Mouse (Mus musculus): Measurements from ENCODE around the gene Itpkb. TPM values are rescaled to one million over a fixed set of nuclear protein-coding genes. Genes with fewer than 3 reads are reported as not detected.
"Not testable (repeated sequence)": the region's sequence is repeated elsewhere in the genome, so short reads cannot be mapped to it uniquely, and the experiment has no call there.

Itpkb gene
- polyA plus RNA-seq, 1 experiment from 2014 or later, result 2.2 TPM

DNA sequence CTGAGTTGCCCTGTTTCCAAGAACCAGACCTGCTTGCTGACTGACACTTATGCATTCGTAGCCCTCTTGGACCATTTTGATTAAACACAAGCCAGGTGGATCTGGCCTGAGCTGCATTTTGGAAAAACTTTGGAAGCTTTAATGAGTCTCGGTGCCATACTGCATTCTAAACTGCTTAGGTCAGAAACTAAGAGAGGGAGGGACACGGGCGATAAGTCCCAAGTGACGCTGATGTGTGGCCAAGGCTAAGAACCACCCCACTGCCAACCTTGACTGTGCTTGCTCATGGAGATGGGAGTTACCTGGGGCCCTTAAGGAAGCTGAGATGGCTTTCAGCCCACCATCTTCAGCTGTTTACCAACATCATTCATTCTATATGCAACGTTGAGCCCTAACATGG is 55.0 kb downstream of the Itpkb start:
- no peak for DNase-seq (ENCODE audit: low spot score)
- Histone ChIP-seq H3K4me1 (peaks cover 27% of the 10 kb centered on the region), H3K4me3 (no peak overlapping the region), H3K9me3 (replicated peaks) (no peaks in the 10 kb centered on the region), H3K27me3 (ENCODE audit: low read depth, poor library complexity, severe bottlenecking) (no peaks in the 10 kb centered on the region), H3K27ac (replicated peaks) (no peak overlapping the region), H3K36me3 (no peaks in the 10 kb centered on the region)
- WGBS, result 91% methylated on average over 6 of the region's 6 CpGs

DNA sequence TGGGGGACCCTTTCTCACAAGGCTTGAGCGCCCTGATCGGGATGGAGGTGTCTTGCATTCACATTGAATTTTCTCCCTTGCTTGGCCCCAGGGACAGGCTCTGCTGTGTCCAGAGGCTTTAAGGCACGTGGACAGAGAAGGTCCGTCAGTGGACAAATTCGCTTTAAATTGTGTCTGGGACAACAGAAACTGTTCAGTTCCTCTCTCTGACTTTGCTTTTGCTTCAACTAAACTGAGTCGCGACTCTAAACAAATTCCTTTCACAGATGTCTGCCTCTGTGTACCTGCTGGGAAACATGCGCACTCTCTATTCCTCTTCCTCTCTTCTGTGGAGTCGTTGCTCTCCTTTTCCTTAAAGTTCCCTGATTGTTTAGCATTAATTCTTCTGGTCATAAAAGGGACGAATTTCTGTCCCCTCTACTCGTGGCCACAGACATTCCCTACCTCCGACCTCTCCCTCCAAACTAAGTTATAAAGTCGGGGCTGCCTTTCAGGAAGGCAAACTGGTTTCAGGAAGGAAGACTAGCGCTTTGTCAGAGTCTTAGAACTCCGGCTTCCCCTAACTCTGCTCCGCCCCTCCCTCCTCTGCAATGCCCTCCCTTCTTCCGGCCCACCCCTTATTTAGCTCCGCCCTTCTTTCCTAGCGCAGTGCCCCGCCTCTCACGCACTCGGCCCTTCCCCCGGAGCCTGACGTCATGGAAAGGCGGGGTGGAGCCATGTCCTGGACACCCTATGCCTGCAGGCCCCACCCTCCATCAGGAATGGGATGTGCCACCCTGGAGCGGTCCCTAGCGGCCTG is 56.9 kb downstream of the Itpkb start:
- DNase-seq (ENCODE audit: low spot score), result peak; percentile 99
- Histone ChIP-seq H3K36me3 (no peaks in the 10 kb centered on the region), H3K27ac (replicated peaks) (peak overlapping the region; percentile 84), H3K4me3 (peak overlapping the region; percentile 60), H3K27me3 (ENCODE audit: low read depth, poor library complexity, severe bottlenecking) (no peaks in the 10 kb centered on the region), H3K4me1 (peaks cover 26% of the 10 kb centered on the region), H3K9me3 (replicated peaks) (no peaks in the 10 kb centered on the region)
- 2% methylated on average over 27 of the region's 27 CpGs for WGBS

DNA sequence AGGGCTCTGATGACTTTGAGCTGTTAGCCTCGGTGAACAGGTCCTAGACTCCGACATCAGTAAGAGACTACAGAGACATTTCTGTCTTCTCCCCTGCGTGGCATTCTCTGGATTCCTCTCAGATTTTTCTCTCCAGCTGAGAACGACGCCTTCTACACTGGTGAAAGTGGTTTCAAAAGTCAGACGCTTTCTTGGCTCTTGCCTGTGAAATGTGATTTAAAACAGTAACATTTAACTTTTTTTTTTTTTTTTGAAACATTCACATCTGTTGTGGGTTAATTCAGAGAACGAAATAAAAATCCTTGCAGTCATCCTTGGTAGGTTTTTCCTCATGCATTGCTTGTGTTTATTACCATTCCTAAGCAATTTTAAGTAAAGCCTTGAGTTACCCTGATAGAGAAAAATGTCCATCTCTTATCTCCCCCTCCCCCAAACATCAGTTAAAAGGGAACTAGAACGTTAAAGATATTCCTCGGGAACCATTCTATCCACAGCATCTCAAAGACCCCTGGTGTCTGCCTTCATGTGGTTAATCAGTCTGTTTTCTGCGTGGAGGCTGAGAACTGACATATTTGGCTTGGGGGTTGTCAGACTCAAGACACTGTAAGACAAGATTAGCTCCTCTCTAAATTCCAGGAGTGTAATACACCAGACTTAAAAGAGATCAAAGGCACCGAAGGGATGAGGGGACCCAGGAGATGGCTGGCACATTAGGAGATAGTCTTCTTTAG is 57.6 kb downstream of the Itpkb start:
- peak overlapping the region; percentile 60 for H3K4me3 ChIP-seq
- WGBS, result 22% methylated on average over 11 of the region's 11 CpGs
- no peaks in the 10 kb centered on the region for H3K36me3 ChIP-seq
- no peaks in the 10 kb centered on the region for H3K9me3 ChIP-seq (replicated peaks)
- peaks cover 20% of the 10 kb centered on the region for H3K4me1 ChIP-seq
- no peaks in the 10 kb centered on the region for H3K27me3 ChIP-seq (ENCODE audit: low read depth, poor library complexity, severe bottlenecking)
- no peak for DNase-seq (ENCODE audit: low spot score)
- peak overlapping the region; percentile 84 for H3K27ac ChIP-seq (replicated peaks)

DNA sequence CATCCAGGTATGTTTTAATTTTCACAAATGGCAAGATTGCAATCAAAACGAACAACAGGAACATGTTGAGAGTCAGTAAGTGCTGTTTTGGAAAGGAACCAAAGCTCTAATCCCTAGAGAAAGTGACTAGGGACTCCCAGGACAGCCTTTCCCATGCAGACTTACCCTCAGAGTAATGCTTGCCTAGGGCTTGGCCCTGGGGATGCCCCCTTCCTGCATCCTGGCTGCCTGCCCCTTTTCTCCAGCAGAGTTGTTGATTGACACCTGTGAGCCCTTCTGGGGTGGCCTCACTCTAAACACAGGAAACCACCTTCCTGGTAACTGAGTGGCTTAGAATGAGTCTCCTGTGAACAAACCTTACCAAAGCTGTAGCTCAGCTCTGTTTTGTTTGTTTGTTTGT is 58.2 kb downstream of the Itpkb start:
- Histone ChIP-seq H3K9me3 (replicated peaks) (no peaks in the 10 kb centered on the region), H3K36me3 (no peaks in the 10 kb centered on the region), H3K4me3 (no peak overlapping the region), H3K27ac (replicated peaks) (no peak overlapping the region), H3K4me1 (peaks cover 20% of the 10 kb centered on the region), H3K27me3 (ENCODE audit: low read depth, poor library complexity, severe bottlenecking) (no peaks in the 10 kb centered on the region)
- no peak for DNase-seq (ENCODE audit: low spot score)
- 59% methylated on average over 1 of the region's 1 CpGs for WGBS

DNA sequence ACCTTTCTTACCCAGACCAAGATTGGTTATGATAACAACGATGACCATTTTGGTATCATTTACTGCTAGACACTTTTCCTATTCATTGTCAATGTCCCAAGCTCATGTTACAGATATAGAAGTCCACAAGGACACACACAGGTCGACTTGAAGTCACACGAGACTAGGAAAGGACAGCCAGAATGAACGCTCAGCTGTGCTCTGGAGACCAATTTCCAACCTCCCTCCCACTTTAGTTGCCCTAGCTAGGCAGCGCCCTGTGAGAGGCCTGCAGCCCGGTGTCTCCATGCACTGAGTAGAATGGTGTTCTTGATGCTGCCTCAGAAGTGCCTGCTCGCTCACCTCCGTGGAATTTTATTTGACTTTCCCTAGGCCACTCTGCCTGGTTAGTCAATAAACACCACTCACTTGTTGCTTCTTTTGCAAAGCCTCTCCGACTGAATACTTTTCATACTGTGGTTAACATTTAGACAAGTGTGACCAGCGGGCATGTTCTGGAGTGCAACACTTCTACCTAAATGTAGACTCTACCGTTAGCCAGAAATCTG is 59.0 kb downstream of the Itpkb start:
- not testable (repeated sequence) for H3K36me3 ChIP-seq; H3K9me3 ChIP-seq (replicated peaks); H3K4me3 ChIP-seq; H3K27me3 ChIP-seq (ENCODE audit: low read depth, poor library complexity, severe bottlenecking); DNase-seq (ENCODE audit: low spot score); H3K27ac ChIP-seq (replicated peaks)
- H3K4me1 ChIP-seq, result peaks cover 20% of the 10 kb centered on the region
- 91% methylated on average over 11 of the region's 11 CpGs for WGBS

DNA sequence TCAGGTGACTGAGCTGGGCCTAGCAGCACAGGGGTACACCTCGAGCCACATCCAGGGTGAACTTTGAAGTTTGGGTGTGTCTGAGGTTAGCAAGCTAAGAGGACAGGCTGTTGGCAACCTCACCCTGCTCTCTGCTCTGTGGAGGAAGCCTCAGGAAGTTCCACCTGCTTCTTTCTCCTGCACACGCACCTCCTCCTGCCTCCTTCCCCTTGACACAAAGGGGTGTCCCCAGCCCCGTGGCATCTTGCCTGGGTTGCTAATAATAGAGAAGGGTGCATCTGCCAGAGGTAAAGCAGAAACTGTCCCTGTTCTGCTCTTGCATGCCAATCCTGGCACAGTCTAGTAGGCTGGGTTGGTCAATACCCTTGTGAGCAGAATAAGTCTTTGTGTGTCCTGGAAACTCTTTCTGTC is 60.0 kb downstream of the Itpkb start:
- Histone ChIP-seq H3K4me1 (peaks cover 20% of the 10 kb centered on the region), H3K27me3 (ENCODE audit: low read depth, poor library complexity, severe bottlenecking) (no peaks in the 10 kb centered on the region), H3K27ac (replicated peaks) (no peak overlapping the region), H3K4me3 (no peak overlapping the region), H3K36me3 (no peaks in the 10 kb centered on the region), H3K9me3 (replicated peaks) (no peaks in the 10 kb centered on the region)
- WGBS, result 83% methylated on average over 3 of the region's 3 CpGs
- no peak for DNase-seq (ENCODE audit: low spot score)

DNA sequence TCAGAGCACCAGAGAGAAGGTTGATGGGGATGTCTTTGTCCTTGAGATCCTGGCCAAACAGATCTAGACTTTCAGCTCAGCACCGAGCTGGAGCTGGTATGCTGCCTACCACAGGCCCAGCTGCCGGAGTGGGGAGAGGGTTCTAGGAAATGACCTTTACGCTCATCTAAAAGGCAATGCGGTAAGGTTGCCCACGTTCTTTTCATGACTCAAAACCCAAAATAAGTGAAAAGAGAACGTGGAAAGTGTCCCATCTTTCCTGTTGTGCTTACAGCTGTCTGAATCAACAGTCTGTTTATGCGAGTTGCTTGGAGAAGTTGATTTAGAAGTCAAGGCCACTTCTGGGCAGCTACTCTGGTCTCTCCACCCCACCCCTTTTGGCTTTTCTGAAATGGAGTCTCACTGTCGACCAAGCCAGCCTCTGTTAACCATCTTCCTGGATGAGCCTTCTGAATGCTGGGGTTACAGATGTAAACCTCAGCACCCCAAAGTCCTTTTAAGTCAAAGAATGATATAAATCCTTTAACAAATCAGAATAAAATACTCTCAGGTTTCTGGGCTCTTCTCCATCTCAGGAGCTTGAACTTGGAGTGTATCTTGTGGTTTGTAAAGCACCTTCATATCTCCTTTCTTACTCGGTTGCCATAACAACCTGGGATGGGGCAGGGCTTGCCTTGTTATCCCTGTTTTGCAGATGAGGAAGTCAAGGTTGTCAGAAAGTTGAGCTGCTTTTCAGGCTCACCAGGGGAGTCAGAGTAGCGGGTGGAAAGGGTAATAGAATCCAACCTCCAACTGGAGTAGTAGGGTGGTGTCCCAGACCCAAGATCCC is 60.7 kb downstream of the Itpkb start:
- WGBS, result 82% methylated on average over 10 of the region's 10 CpGs
- Histone ChIP-seq H3K36me3 (no peaks in the 10 kb centered on the region), H3K4me3 (no peak overlapping the region), H3K9me3 (replicated peaks) (no peaks in the 10 kb centered on the region), H3K4me1 (peaks cover 21% of the 10 kb centered on the region), H3K27me3 (ENCODE audit: low read depth, poor library complexity, severe bottlenecking) (no peaks in the 10 kb centered on the region), H3K27ac (replicated peaks) (no peak overlapping the region)
- DNase-seq (ENCODE audit: low spot score), result no peak

DNA sequence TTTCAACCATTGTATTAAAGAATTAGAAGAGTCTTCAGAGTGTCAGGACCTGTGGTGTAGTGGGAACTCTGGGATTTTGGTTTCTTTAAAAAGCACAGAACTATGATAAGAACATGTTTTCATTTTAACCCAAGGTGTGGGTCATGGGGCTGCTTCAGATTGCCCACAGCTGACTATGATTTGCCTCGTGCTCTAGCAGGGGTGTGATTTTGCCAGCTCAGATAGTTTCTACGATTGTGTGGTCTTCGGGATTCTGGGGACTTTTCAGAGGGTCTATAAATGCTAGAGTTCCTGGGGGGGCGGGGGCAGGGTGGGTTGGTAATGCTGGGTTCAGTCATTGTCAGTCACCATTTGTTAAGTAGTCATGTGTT is 61.3 kb downstream of the Itpkb start:
- Histone ChIP-seq H3K36me3 (no peaks in the 10 kb centered on the region), H3K27me3 (ENCODE audit: low read depth, poor library complexity, severe bottlenecking) (no peaks in the 10 kb centered on the region), H3K27ac (replicated peaks) (no peak overlapping the region), H3K4me3 (no peak overlapping the region), H3K9me3 (replicated peaks) (no peaks in the 10 kb centered on the region), H3K4me1 (peaks cover 18% of the 10 kb centered on the region)
- no peak for DNase-seq (ENCODE audit: low spot score)
- WGBS, result 84% methylated on average over 4 of the region's 4 CpGs

DNA sequence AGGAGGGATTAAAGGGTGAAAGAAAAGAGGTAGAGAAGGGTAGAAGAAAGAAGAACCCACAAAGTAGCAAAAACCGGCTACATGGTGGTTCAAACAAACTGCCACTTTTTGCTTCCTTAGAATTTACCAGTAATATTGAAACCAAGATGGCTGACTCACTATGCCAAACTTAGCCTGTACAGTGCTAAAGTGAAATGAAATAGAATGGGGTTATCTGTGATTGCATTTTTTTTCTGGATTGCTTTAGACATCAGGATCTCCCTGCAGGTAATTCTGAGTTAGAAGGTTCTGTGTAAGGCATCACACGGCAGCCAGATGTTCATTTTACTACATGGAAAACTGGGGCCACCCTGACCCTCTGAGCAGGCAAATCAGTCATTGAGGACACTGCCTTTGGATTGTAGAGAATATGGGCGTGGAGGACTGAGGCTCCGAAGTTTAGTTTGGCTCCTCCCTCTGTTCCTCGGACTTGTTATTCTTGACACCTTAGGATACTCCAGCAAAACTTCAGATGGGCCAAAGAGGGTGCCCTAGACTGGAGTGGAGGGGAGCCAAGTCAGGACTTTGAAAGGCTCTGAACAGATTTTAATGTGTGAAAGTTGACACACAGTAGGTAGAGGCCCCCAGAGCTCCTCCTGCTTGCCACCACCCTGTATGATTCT is 62.0 kb downstream of the Itpkb start:
- WGBS, result 91% methylated on average over 5 of the region's 5 CpGs
- DNase-seq (ENCODE audit: low spot score), result no peak
- Histone ChIP-seq H3K4me3 (no peak overlapping the region), H3K9me3 (replicated peaks) (no peaks in the 10 kb centered on the region), H3K36me3 (no peaks in the 10 kb centered on the region), H3K27ac (replicated peaks) (no peak overlapping the region), H3K27me3 (ENCODE audit: low read depth, poor library complexity, severe bottlenecking) (no peaks in the 10 kb centered on the region), H3K4me1 (peaks cover 12% of the 10 kb centered on the region)

DNA sequence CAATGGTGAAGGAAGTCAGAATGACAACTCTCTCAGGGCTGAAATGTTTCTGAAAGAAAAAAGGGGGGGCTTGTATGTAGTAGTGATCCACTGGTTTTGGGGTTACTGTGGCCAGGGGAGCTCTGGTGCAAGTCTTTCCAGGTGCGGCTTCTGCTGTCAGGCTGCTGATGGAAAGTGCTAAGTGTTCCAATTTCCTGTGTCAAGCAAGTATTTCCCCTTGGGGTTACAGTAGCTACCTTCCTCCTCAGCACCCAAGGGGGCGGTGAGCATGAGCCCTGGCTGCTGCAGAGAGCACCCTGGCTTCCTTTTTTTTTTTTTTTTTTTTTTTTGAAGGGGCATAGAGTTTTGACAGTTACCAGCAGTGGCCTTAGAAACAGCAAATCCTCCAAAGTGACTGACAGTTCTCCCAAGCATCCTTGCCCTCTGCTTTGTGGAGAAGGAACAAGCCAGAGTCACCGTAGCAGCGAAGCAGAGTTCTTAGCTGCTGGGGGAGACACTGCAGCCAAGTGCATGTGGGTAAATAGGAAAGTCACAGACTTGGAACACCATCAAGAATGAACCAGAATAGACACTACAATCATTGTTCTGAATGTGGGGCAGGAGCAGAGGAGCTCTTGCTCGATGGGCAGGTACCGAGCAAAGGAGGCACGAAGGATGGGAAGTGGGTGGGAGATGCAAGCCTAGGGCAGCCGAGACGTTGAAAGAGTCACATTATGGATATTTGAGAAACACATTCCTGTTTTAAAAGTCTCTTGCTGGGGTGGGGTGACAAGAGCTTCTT is 62.9 kb downstream of the Itpkb start:
- Histone ChIP-seq H3K4me1 (peaks cover 4% of the 10 kb centered on the region; the same call in 1 of the 2 replicates), H3K36me3 (no peaks in the 10 kb centered on the region), H3K27me3 (ENCODE audit: low read depth, poor library complexity, severe bottlenecking) (no peaks in the 10 kb centered on the region), H3K9me3 (replicated peaks) (no peaks in the 10 kb centered on the region), H3K27ac (replicated peaks) (no peak overlapping the region), H3K4me3 (no peak overlapping the region)
- DNase-seq (ENCODE audit: low spot score), result no peak
- 91% methylated on average over 9 of the region's 9 CpGs for WGBS

DNA sequence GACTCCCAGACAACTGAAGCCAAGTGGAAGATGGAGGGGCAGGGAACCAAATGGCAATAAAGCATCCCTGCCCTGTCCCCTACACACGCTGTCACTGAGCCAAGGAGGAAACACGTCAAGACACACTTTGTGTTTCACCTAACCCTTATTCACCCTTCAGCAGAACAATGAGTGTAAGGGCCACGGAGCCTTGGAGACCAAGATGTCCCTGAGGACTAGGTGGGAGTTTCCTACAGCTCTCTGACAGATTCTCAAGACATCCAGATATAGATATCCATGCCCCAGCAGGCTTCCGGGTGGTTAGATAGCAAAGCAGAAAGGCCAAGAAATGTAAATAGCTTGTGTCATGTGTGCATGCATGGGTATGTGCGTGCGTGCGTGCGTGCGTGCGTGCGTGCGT is 63.6 kb downstream of the Itpkb start:
- Histone ChIP-seq H3K27ac (replicated peaks) (no peak overlapping the region), H3K9me3 (replicated peaks) (no peaks in the 10 kb centered on the region), H3K27me3 (ENCODE audit: low read depth, poor library complexity, severe bottlenecking) (no peaks in the 10 kb centered on the region), H3K36me3 (no peaks in the 10 kb centered on the region), H3K4me3 (no peak overlapping the region), H3K4me1 (0 out of 2 replicates have a peak, but pooled peaks cover 2% of the 10 kb centered on the region)
- 95% methylated on average over 12 of the region's 12 CpGs for WGBS
- DNase-seq (ENCODE audit: low spot score), result no peak

All from midbrain, embryonic 10.5 days (tissue).